Mouse (Mus musculus) kidney, adult 2 months (tissue): ENCODE results near the gene Ptprd.

Experiments used
- CTCF ChIP-seq: fragments of 200-500 bp; conservative IDR thresholded peaks from 2 replicates; pipeline ENCODE4 v1.5.1; 2011; ENCODE audit warnings: low read depth, mild to moderate bottlenecking, control low read depth, low read length, moderate library complexity, mixed read lengths; ENCODE audit not compliant: insufficient read depth, insufficient read length
- POLR2A ChIP-seq: fragments of 200-500 bp; IDR thresholded peaks from one replicate; pipeline ENCODE4 v1.6.1; 2011; ENCODE audit warnings: low read depth, low read length, control low read depth

- TF ChIP-seq POLR2A (no peak), CTCF (no peak)
These were observed 1558.8 kb downstream of the Ptprd start for GRCm38 (mm10) chr4:76652971-76653370.
